Comparison of ENCODE assay signal across 10 mouse cellular contexts in the genomic region with DNA sequence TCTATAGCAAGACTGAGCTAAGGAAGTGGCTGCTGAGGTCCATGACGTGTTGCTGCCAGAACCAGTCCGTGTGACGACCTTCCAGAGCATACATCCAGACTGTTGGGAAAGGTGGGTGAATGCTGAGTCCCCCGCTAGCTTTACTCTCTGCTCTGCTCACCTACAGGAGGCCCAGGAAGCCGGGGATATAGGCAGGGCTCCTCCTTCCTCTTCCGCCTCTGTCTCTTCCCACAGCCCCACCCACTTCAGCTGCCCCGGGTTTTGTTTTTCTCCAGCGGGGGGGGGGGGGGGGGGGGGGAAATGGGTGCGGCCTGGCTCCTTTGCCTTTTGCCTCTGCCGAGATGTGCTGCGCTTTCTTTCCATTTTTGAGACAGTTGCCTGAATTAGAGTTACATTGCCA. TPM values are rescaled to one million over a fixed set of nuclear protein-coding genes. Genes with fewer than 3 reads are reported as not detected.
DNase-seq lines count a peak whose midpoint lies in the region; ATAC-seq and TF ChIP-seq lines count a peak whose summit lies in the region.
"Had no signal": no experiment of that assay in that cellular context is flagged by ENCODE, and none has a peak within 500 bp of the region (broad histone marks: within the 10 kb centered on the region; RNA-seq: fewer than 3 reads in every experiment).

No protein-coding gene starts in this region.

- peak overlapping the region; percentile 70 for H3K9ac ChIP-seq in MEL (ENCODE audit: control insufficient read depth, low read depth, low read length, poor library complexity, severe bottlenecking)
- no peak overlapping the region for H3K9ac ChIP-seq in liver, embryonic 12.5 days
- H3K9ac ChIP-seq in midbrain, embryonic 13.5 days (replicated peaks): no peak overlapping the region
- H3K9ac ChIP-seq: forebrain, embryonic 13.5 days had no signal

- H3K27ac ChIP-seq in heart, embryonic 10.5 days: no peak overlapping the region
- H3K27ac ChIP-seq in MEL (ENCODE audit: control insufficient read depth, low read depth, low read length): no peak overlapping the region; the same call in 1 of the 2 replicates
- H3K27ac ChIP-seq in liver, embryonic 12.5 days: no peak overlapping the region
- no peak overlapping the region for H3K27ac ChIP-seq in midbrain, embryonic 13.5 days
- H3K27ac ChIP-seq: forebrain, embryonic 13.5 days had no signal

- no peaks in the 10 kb centered on the region for H3K36me3 ChIP-seq in heart, embryonic 10.5 days
- H3K36me3 ChIP-seq in MEL (ENCODE audit: control insufficient read depth in 1 of 2, insufficient read depth in 2 of 2, low read length in 2 of 2): peaks cover 0 to 7% of the 10 kb centered on the region in 2 experiments; a peak in 2 of 4 replicates
- no peaks in the 10 kb centered on the region for H3K36me3 ChIP-seq in liver, embryonic 12.5 days
- no peaks in the 10 kb centered on the region for H3K36me3 ChIP-seq in midbrain, embryonic 13.5 days

- no peaks in the 10 kb centered on the region for H3K9me3 ChIP-seq in heart, embryonic 10.5 days
- H3K9me3 ChIP-seq in MEL (replicated peaks; ENCODE audit: insufficient read depth, low read length): no peaks in the 10 kb centered on the region
- H3K9me3 ChIP-seq in liver, embryonic 12.5 days (replicated peaks): no peaks in the 10 kb centered on the region
- no peaks in the 10 kb centered on the region for H3K9me3 ChIP-seq in midbrain, embryonic 13.5 days
- H3K9me3 ChIP-seq: forebrain, embryonic 13.5 days had no signal

- no peak for TF ChIP-seq CTCF in MEL (IDR thresholded peaks at IDR 0.05 in 2 of 3, conservative IDR thresholded peaks at IDR 0.05 in 1 of 3; ENCODE audit: control insufficient read depth in 1 of 3, insufficient read depth in 1 of 3, low read depth in 2 of 3, low read length in 3 of 3, poor library complexity in 1 of 3, severe bottlenecking in 1 of 3)

- TF ChIP-seq EP300 in MEL (IDR thresholded peaks at IDR 0.05; ENCODE audit: low read depth in 1 of 2, low read length in 2 of 2): no peak

- intact Hi-C loops in left cerebral cortex, postnatal 4 days (cut with DNase I): no loop called here

- H3K27me3 ChIP-seq in heart, embryonic 10.5 days (ENCODE audit: insufficient read depth, poor library complexity, severe bottlenecking): peaks cover 52% of the 10 kb centered on the region
- no peaks in the 10 kb centered on the region for H3K27me3 ChIP-seq in MEL (ENCODE audit: control insufficient read depth in 1 of 2, insufficient read depth in 2 of 2, low read length in 2 of 2)
- H3K27me3 ChIP-seq in liver, embryonic 12.5 days (replicated peaks): peaks cover 30% of the 10 kb centered on the region
- H3K27me3 ChIP-seq in midbrain, embryonic 13.5 days: peaks cover 10% of the 10 kb centered on the region; the same call in 1 of the 2 replicates

- no peaks in the 10 kb centered on the region for H3K79me2 ChIP-seq in MEL (ENCODE audit: control insufficient read depth, insufficient read depth, low read length, poor library complexity)

- H3K4me3 ChIP-seq in heart, embryonic 10.5 days: peak overlapping the region; percentile 16; the same call in 1 of the 2 replicates
- H3K4me3 ChIP-seq in MEL (ENCODE audit: control insufficient read depth in 1 of 2, insufficient read depth in 1 of 2, low read depth in 2 of 2, low read length in 2 of 2): peak overlapping the region; percentile 48 to 84
- no peak overlapping the region for H3K4me3 ChIP-seq in liver, embryonic 12.5 days
- no peak overlapping the region for H3K4me3 ChIP-seq in midbrain, embryonic 13.5 days (replicated peaks)
- H3K4me3 ChIP-seq: forebrain, embryonic 13.5 days had no signal

- peak overlapping the region; percentile 38 for H3K4me2 ChIP-seq in liver, embryonic 12.5 days
- no peak overlapping the region for H3K4me2 ChIP-seq in midbrain, embryonic 13.5 days (replicated peaks)
- H3K4me2 ChIP-seq: forebrain, embryonic 13.5 days had no signal

- 0 out of 2 replicates have a peak, but pooled peaks have one; percentile 24 for ATAC-seq in liver, embryonic 12.5 days
- peak; percentile 78 for ATAC-seq in neutrophil, adult 5-6 weeks (ENCODE audit: extremely low read depth, insufficient number of reproducible peaks, low FRiP score, poor library complexity, severe bottlenecking)
- ATAC-seq in midbrain, embryonic 13.5 days: no peak
- ATAC-seq: forebrain, embryonic 13.5 days had no signal

- peaks cover 10% of the 10 kb centered on the region; the same call in 1 of the 2 replicates for H3K4me1 ChIP-seq in heart, embryonic 10.5 days
- peaks cover 0 to 15% of the 10 kb centered on the region in 2 experiments; a peak in 2 of 4 replicates for H3K4me1 ChIP-seq in MEL (ENCODE audit: control insufficient read depth in 1 of 2, insufficient read depth in 2 of 2, low read length in 2 of 2)
- H3K4me1 ChIP-seq in liver, embryonic 12.5 days: peaks cover 18% of the 10 kb centered on the region
- H3K4me1 ChIP-seq in midbrain, embryonic 13.5 days (replicated peaks): peaks cover 33% of the 10 kb centered on the region

- DNase-seq in heart, embryonic 10.5 days (ENCODE audit: low spot score): no peak
- DNase-seq in heart, adult 8-10 months (ENCODE audit: low spot score): no peak
- peak; percentile 76 for DNase-seq in MEL (ENCODE audit: low read depth, low spot score)
- no peak for DNase-seq in left cerebral cortex, postnatal 4 days
- DNase-seq in layer of hippocampus, adult 9-10 months (ENCODE audit: low spot score): no peak
- DNase-seq: cerebellum, adult 8-10 months had no signal

- TF ChIP-seq RAD21 in MEL (IDR thresholded peaks at IDR 0.05; ENCODE audit: low read depth, low read length): no peak

- 30% methylated on average over 11 of the region's 11 CpGs for WGBS in heart, embryonic 10.5 days
- WGBS in liver, embryonic 12.5 days (ENCODE audit: insufficient replicate concordance): 21% methylated on average over 9 of the region's 11 CpGs
- WGBS in midbrain, embryonic 13.5 days: 63% methylated on average over 9 of the region's 11 CpGs

- peak; percentile 2 to 66; a peak in 2 of 4 replicates for TF ChIP-seq POLR2A in MEL (IDR thresholded peaks at IDR 0.05; ENCODE audit: control insufficient read depth in 1 of 2, insufficient read depth in 1 of 2, low read depth in 1 of 2, low read length in 2 of 2, poor library complexity in 1 of 2)

TF ChIP-seq in MEL, 35 proteins besides CTCF, POLR2A, EP300 and RAD21:
- TF ChIP-seq ZNF384 (IDR thresholded peaks at IDR 0.05; ENCODE audit: low read depth, low read length) (no peak), SIN3A (IDR thresholded peaks at IDR 0.05; ENCODE audit: low read length) (0 out of 2 replicates have a peak, but pooled peaks have one; percentile 47), MAFK (IDR thresholded peaks at IDR 0.05; ENCODE audit: borderline replicate concordance, low read depth, low read length) (no peak), MYB (IDR thresholded peaks at IDR 0.05; ENCODE audit: low read depth, low read length) (no peak), HCFC1 (IDR thresholded peaks at IDR 0.05; ENCODE audit: low read depth, low read length) (peak; percentile 54; the same call in 1 of the 2 replicates), TBP (IDR thresholded peaks at IDR 0.05; ENCODE audit: low read depth, low read length) (no peak), NELFE (IDR thresholded peaks at IDR 0.05; ENCODE audit: low read depth, low read length) (peak; percentile 53), BHLHE40 (IDR thresholded peaks at IDR 0.05; ENCODE audit: borderline replicate concordance, low read depth, low read length) (no peak), ELF1 (IDR thresholded peaks at IDR 0.05; ENCODE audit: low read depth, low read length) (peak; percentile 81), E2F4 (IDR thresholded peaks at IDR 0.05; ENCODE audit: borderline replicate concordance, low read depth, low read length) (no peak), RCOR1 (IDR thresholded peaks at IDR 0.05; ENCODE audit: low read depth, low read length) (no peak)

RNA-seq across cellular contexts. Expression of a gene that starts 30.9 kb away (rescaled TPM):
- polyA plus RNA-seq in heart, embryonic 10.5 days (2016; fragmentation: Nextera tagmentation; extraction: Ambion mirVana): 7.1 and 8.0 TPM in 2 replicates
- 1 to 10 TPM; 4.9 to 8.2 (median 6.7) TPM for total RNA-seq in heart, adult 8-10 months (2022)
- 1.7 and 2.8 TPM in 2 replicates for total RNA-seq in MEL (2012; rRNA removed)
- 1 to 10 TPM in 1 of 2 experiments, not detected in 1; 4.4 TPM for polyA plus RNA-seq in MEL (2012; ENCODE audit: insufficient read depth in 1 of 2, insufficient read length in 2 of 2, low read depth in 1 of 2, low replicate concordance in 2 of 2, missing spikeins in 1 of 2)
- 4.0 and 5.2 TPM in 2 replicates for polyA plus RNA-seq in liver, embryonic 12.5 days (2016; fragmentation: Nextera tagmentation; extraction: Ambion mirVana)
- total RNA-seq in neutrophil, adult 5-6 weeks (2017): 0.93 and 2.1 TPM in 2 replicates
- polyA plus RNA-seq in midbrain, embryonic 13.5 days (2015; fragmentation: Nextera tagmentation; extraction: Ambion mirVana): 165 and 177 TPM in 2 replicates
- total RNA-seq in left cerebral cortex, postnatal 4 days (2021): 100 to 1,000 TPM; 331 to 352 TPM

Comparison
In these comparisons a context has a peak if more than half of its experiments do, and no peak if none do; other contexts are left out.
1. H3K4me3 ChIP-seq: peak in heart, embryonic 10.5 days (single experiment) and MEL (2 of 2); none in liver, embryonic 12.5 days (single experiment) and midbrain, embryonic 13.5 days (single experiment).
2. RNA of a gene that starts 30.9 kb away (total RNA-seq): 331 to 352 TPM in left cerebral cortex, postnatal 4 days; 4.9 to 8.2 TPM in heart, adult 8-10 months, 1.7 to 2.8 TPM in MEL and 0.93 to 2.1 TPM in neutrophil, adult 5-6 weeks; every median in the first group is over 10 times any median in the second.